In the genomic region with DNA sequence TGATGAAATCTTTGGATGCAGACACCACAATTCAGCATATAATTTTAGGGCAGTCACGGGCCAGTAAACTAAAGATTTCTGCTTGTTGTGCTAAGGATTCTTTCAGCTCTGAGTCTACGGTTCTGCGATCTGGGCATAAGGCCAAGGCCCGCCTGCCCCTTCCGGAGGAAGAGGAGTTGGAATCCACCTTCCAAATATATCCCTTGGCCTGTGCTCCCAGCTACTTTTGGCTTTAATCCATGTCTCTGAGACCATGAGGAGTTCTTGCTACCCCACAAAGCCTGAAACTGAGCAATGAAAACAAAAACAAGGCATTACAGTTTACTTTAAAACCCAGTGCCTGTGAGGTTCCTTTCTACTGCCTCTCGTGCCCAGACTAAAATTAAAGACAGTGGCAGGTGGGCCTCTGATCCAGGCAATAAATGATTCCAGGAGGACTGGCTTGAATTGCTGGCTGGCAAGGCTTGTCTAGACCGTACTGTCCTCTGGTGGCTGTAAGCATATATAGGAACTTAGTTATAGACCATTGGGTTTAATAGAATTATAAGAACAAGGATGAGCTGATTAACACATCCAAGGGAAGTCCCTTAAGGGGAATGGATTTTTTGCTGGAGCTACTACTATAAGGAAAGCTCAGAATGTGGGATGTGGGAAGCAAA, we compare ENCODE assay signal across 9 mouse cellular contexts.
DNase-seq lines count a peak whose midpoint lies in the region; ATAC-seq and TF ChIP-seq lines count a peak whose summit lies in the region.
"Had no signal": no experiment of that assay in that cellular context is flagged by ENCODE, and none has a peak within 500 bp of the region (broad histone marks: within the 10 kb centered on the region; RNA-seq: fewer than 3 reads in every experiment).

No protein-coding gene starts in this region.

- peak; percentile 72 to 82 for DNase-seq in heart, adult 18-20 months
- DNase-seq in adipocyte (ENCODE audit: low spot score): peak; percentile 39
- DNase-seq in fibroblast of lung, adult 2 months (ENCODE audit: low read depth): peak; percentile 41
- peak; percentile 82 for DNase-seq in kidney, adult 2 months
- no peak for DNase-seq in spleen, postnatal 4 days (ENCODE audit: low spot score in 2 of 2)

- no peak for TF ChIP-seq CTCF in kidney, adult 2 months (conservative IDR thresholded peaks at IDR 0.05; ENCODE audit: insufficient read depth, insufficient read length, low read depth, low read length)

- H3K27me3 ChIP-seq in heart, embryonic 11.5 days (ENCODE audit: control insufficient read depth, insufficient read depth, low read length): no peaks in the 10 kb centered on the region
- no peaks in the 10 kb centered on the region for H3K27me3 ChIP-seq in kidney, adult 2 months (replicated peaks; ENCODE audit: control insufficient read depth, insufficient read depth, low read length)
- H3K27me3 ChIP-seq in forebrain, embryonic 15.5 days: no peaks in the 10 kb centered on the region

- no peak overlapping the region for H3K4me2 ChIP-seq in heart, embryonic 11.5 days
- no peak overlapping the region for H3K4me2 ChIP-seq in forebrain, embryonic 15.5 days (replicated peaks)

- ATAC-seq in heart, embryonic 11.5 days (replicated peaks; ENCODE audit: insufficient number of reproducible peaks, low FRiP score, low TSS enrichment): no peak
- ATAC-seq in megakaryocyte progenitor cell, adult 5-6 weeks (replicated peaks; ENCODE audit: poor library complexity): peak; percentile 57
- no peak for ATAC-seq in forebrain, embryonic 15.5 days (replicated peaks)

- no peaks in the 10 kb centered on the region for H3K36me3 ChIP-seq in heart, embryonic 11.5 days (ENCODE audit: control insufficient read depth, insufficient read depth, low read length)
- H3K36me3 ChIP-seq in kidney, adult 2 months (ENCODE audit: control insufficient read depth, insufficient read depth, low read length): no peaks in the 10 kb centered on the region
- no peaks in the 10 kb centered on the region for H3K36me3 ChIP-seq in forebrain, embryonic 15.5 days
- H3K36me3 ChIP-seq: G1E had no signal

- H3K9ac ChIP-seq in heart, embryonic 11.5 days (ENCODE audit: low read depth, low read length): no peak overlapping the region
- H3K9ac ChIP-seq in forebrain, embryonic 15.5 days (replicated peaks): no peak overlapping the region

- H3K9me3 ChIP-seq in heart, embryonic 11.5 days (replicated peaks; ENCODE audit: control insufficient read depth, low read length): no peaks in the 10 kb centered on the region
- H3K9me3 ChIP-seq in forebrain, embryonic 15.5 days: no peaks in the 10 kb centered on the region
- H3K9me3 ChIP-seq: G1E had no signal

- no peak overlapping the region for H3K4me3 ChIP-seq in heart, embryonic 11.5 days (ENCODE audit: low read depth, low read length)
- H3K4me3 ChIP-seq in kidney, adult 2 months (ENCODE audit: insufficient read depth, low read depth, low read length): no peak overlapping the region
- H3K4me3 ChIP-seq in forebrain, embryonic 15.5 days: no peak overlapping the region

- 62% methylated on average over 7 of the region's 7 CpGs for WGBS in heart, embryonic 11.5 days (ENCODE audit: insufficient replicate concordance)
- 13% methylated on average over 7 of the region's 7 CpGs for whole genome bisulfite sequencing in kidney, adult 2 months
- WGBS in forebrain, embryonic 15.5 days: 49% methylated on average over 7 of the region's 7 CpGs

- TF ChIP-seq POLR2A in kidney, adult 2 months (IDR thresholded peaks at IDR 0.05; ENCODE audit: low read depth, low read length): no peak

- H3K27ac ChIP-seq in heart, embryonic 11.5 days (ENCODE audit: low read depth, low read length): no peak overlapping the region
- H3K27ac ChIP-seq in kidney, adult 2 months (ENCODE audit: insufficient read depth, low read depth, low read length): peak overlapping the region; percentile 74
- H3K27ac ChIP-seq in forebrain, embryonic 15.5 days (replicated peaks): no peak overlapping the region

- no peaks in the 10 kb centered on the region for H3K4me1 ChIP-seq in heart, embryonic 11.5 days (ENCODE audit: control insufficient read depth, insufficient read depth, low read length)
- H3K4me1 ChIP-seq in kidney, adult 2 months (ENCODE audit: control insufficient read depth, insufficient read depth, low read length): no peaks in the 10 kb centered on the region
- H3K4me1 ChIP-seq in forebrain, embryonic 15.5 days: no peaks in the 10 kb centered on the region

Comparison
In these comparisons a context has a peak if more than half of its experiments do, and no peak if none do; other contexts are left out.
1. DNase-seq: peak in heart, adult 18-20 months (2 of 2), adipocyte (single experiment), fibroblast of lung, adult 2 months (single experiment) and kidney, adult 2 months (single experiment); none in spleen, postnatal 4 days (0 of 2).